Mouse (Mus musculus) thymus, adult 2 months (tissue): ENCODE results near the gene Egfr. TPM values are rescaled to one million over a fixed set of nuclear protein-coding genes. Genes with fewer than 3 reads are reported as not detected.
A peak's percentile ranks its signal among the peaks of the same experiment; 100 is the strongest.

Experiments used
- DNase-seq: peaks from one replicate; pipeline ENCODE4 v3.0.0; 2021
- H3K27ac ChIP-seq: fragments of 200-500 bp; 2 replicates; pipeline ENCODE4 v1.5.1; 2012; ENCODE audit warnings: low read length, control low read depth; ENCODE audit not compliant: control insufficient read depth, insufficient read depth
- H3K27me3 ChIP-seq: fragments of 200-500 bp; 2 replicates; pipeline ENCODE4 v1.6.1; 2012; ENCODE audit warnings: mild to moderate bottlenecking, low read length, moderate library complexity, mixed read lengths; ENCODE audit not compliant: control insufficient read depth, insufficient read depth
- H3K36me3 ChIP-seq: fragments of 200-500 bp; 2 replicates; pipeline ENCODE4 v1.6.1; 2012; ENCODE audit warnings: mild to moderate bottlenecking, low read length, moderate library complexity; ENCODE audit not compliant: control insufficient read depth, insufficient read depth
- H3K4me1 ChIP-seq: fragments of 200-500 bp; replicated peaks from 2 replicates; pipeline ENCODE4 v1.6.1; 2012; ENCODE audit warnings: low read length; ENCODE audit not compliant: control insufficient read depth, insufficient read depth
- H3K4me3 ChIP-seq: fragments of 200-500 bp; 2 replicates; pipeline ENCODE4 v1.5.1; 2012; ENCODE audit warnings: mild to moderate bottlenecking, low read length, control low read depth, moderate library complexity; ENCODE audit not compliant: control insufficient read depth, insufficient read depth
- CTCF ChIP-seq: fragments of 200-500 bp; IDR thresholded peaks from 2 replicates; pipeline ENCODE4 v1.5.1; 2012; ENCODE audit warnings: mild to moderate bottlenecking, control low read depth, low read length, moderate library complexity, borderline replicate concordance; ENCODE audit not compliant: control insufficient read depth, poor library complexity, insufficient read depth; ENCODE audit errors: extremely low read depth
- POLR2A ChIP-seq: fragments of 200-500 bp; IDR thresholded peaks from 2 replicates; pipeline ENCODE4 v1.6.1; 2012; ENCODE audit warnings: mild to moderate bottlenecking, low read length, control low read depth, moderate library complexity; ENCODE audit not compliant: control insufficient read depth, poor library complexity, insufficient read depth; ENCODE audit errors: extremely low read depth
- WGBS: fragments of 180-500 bp; shearing (Covaris S2); methylation state at CpG from one replicate; pipeline ENCODE4 v1.1.7; 2018; 5-methylcytosine and 5-hydroxymethylcytosine counted together
- polyA plus RNA-seq: library from polyadenylated mRNA; depleted of rRNA; stranded (reverse); fragments of >200 nt; gene quantifications from 2 replicates; pipeline ENCODE4 v1.2.3, GENCODE M21; 2012

The Egfr gene
- polyA plus RNA-seq, 1 experiment: 17.4 TPM

DNA sequence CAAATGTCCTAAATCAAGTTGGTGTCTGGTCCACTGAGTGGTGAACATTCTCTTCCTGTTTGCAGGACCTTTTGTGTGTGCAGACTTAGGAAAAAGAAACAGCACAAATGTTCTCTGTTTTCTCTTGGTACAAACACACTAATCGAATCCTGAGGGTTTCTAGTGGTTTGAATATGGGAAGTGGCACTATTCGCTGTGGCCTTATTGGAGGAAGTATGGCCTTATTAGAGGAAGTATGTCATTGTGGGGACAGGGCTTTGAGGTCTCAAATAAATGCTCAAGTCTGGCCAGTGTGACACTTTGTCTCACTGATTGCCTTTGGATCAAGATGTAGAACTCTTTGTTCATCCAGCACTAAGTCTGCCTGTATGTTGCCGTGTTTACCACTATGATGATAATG lies 180.2 kb downstream of the Egfr start:
- DNase-seq: no peak
- Histone ChIP-seq H3K4me1 (no peaks in the 10 kb centered on the region), H3K27me3 (no peaks in the 10 kb centered on the region), H3K4me3 (no peak overlapping the region), H3K36me3 (no peaks in the 10 kb centered on the region), H3K27ac (no peak overlapping the region)
- TF ChIP-seq POLR2A (no peak), CTCF (no peak)
- WGBS: 45% methylated on average over 3 of the region's 3 CpGs

GRCm38 (mm10) chr11:16935577-16936236 lies 183.7 kb downstream of the Egfr start:
- Histone ChIP-seq H3K27me3 (no peaks in the 10 kb centered on the region), H3K36me3 (no peaks in the 10 kb centered on the region), H3K4me3 (no peak overlapping the region), H3K27ac (no peak overlapping the region), H3K4me1 (no peaks in the 10 kb centered on the region)
- TF ChIP-seq CTCF (no peak), POLR2A (no peak)
- WGBS: 90% methylated on average over 6 of the region's 6 CpGs
- DNase-seq: no peak

DNA sequence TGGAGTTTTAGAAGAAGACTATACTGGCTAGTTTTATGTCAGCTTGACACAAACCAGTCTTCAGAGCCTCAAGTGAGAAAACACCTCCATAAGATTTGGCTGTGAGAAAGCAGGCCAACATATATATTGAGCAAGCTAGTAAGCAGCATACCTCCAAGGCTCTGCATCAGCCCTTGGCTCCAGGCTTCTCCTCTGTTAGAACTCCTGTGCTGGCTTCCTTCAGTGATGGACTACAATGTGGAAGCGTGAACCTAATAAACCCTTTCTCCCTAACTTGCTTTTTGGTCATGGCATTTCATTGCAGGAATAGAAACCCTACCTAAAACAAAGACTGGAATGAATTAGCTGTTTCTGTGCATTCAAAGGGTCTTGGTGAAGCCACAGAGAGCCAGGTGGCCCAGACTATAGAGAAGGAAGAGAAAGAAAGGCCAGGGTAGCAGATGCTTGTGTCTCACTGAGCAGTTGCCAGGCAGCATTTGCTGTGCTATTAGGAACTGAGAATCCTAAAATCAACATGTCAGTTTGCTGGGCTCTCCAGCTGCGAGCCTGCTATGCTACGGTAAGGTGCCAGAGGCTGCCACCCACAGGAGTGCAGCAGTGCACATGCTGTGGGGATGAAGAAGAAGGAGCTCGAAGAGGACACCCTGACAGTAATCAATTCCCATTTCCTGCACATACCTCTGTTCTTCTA lies 189.2 kb downstream of the Egfr start:
- WGBS: 90% methylated on average over 4 of the region's 4 CpGs
- H3K27me3 ChIP-seq: no peaks in the 10 kb centered on the region
- no peak for TF ChIP-seq CTCF
- no peak for TF ChIP-seq POLR2A
- H3K4me3 ChIP-seq: no peak overlapping the region
- no peaks in the 10 kb centered on the region for H3K36me3 ChIP-seq
- no peak for DNase-seq
- 0 out of 2 replicates have a peak, but pooled peaks cover 2% of the 10 kb centered on the region for H3K4me1 ChIP-seq
- no peak overlapping the region for H3K27ac ChIP-seq

DNA sequence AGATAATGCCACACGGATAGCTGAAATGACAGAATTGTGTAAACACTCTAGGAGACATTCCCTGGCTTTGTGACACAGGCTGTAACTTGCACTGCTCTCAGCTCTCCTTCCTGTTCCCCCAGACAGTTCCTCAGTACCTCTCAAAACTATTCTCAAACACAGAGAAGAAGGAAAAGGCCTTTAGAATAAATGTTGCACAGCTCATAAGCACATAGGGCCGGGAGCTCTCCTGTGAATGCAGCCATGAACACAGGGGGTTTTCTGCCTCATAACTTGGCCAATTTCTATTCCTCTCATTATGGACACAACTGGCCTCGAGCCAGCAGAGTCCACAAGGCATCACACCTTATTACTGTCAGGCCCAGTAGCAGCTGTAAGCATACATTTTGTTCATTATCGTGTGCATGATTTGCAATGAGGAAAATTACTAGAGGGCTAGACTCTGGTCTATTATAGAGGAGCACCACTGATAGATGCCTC lies 190.0 kb downstream of the Egfr start:
- 88% methylated on average over 4 of the region's 4 CpGs for WGBS
- no peak overlapping the region for H3K27ac ChIP-seq
- TF ChIP-seq POLR2A (no peak), CTCF (no peak)
- no peaks in the 10 kb centered on the region for H3K27me3 ChIP-seq
- DNase-seq: no peak
- H3K4me3 ChIP-seq: no peak overlapping the region
- 0 out of 2 replicates have a peak, but pooled peaks cover 2% of the 10 kb centered on the region for H3K4me1 ChIP-seq
- H3K36me3 ChIP-seq: no peaks in the 10 kb centered on the region

- no peak overlapping the region for H3K27ac ChIP-seq
- DNase-seq: no peak
- 0 out of 2 replicates have a peak, but pooled peaks cover 2% of the 10 kb centered on the region for H3K4me1 ChIP-seq
- H3K27me3 ChIP-seq: no peaks in the 10 kb centered on the region
- no peaks in the 10 kb centered on the region for H3K36me3 ChIP-seq
- H3K4me3 ChIP-seq: no peak overlapping the region
- WGBS: 86% methylated on average over 4 of the region's 4 CpGs
- TF ChIP-seq CTCF: no peak
- TF ChIP-seq POLR2A: no peak
Measured at GRCm38 (mm10) chr11:16943016-16943415, 191.0 kb downstream of the Egfr start.

GRCm38 (mm10) chr11:16948756-16949155 lies 196.8 kb downstream of the Egfr start:
- DNase-seq: peak; percentile 33
- WGBS: 34% methylated on average over 1 of the region's 1 CpGs
- no peak overlapping the region for H3K27ac ChIP-seq
- no peak for TF ChIP-seq CTCF
- TF ChIP-seq POLR2A: no peak
- H3K36me3 ChIP-seq: no peaks in the 10 kb centered on the region
- peaks cover 2% of the 10 kb centered on the region; the same call in 1 of the 2 replicates for H3K4me1 ChIP-seq
- H3K27me3 ChIP-seq: no peaks in the 10 kb centered on the region
- no peak overlapping the region for H3K4me3 ChIP-seq
